9 mouse cellular contexts compared by ENCODE assay signal in the genomic region with DNA sequence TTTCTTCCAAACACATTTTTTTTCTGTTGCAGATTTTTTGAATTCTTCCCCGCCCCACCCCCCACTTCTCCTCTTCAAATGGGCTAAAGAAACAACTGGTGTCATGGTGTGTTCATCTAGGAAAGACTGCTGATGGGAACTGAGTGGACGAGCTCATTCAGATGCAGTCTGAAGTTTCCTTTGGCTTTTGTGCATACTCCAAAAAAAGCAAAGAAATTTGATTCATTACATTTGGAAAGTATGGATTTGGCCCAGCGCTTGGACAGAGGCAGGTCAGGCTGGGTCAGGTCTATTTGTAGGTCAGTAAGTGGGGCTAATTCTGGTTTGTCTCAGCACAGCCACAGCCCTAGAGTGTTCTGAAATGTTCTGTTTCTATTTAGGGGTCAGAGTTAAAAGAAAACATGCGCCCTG.
A peak's percentile ranks its signal among the peaks of the same experiment; 100 is the strongest.
DNase-seq lines count a peak whose midpoint lies in the region; ATAC-seq lines count a peak whose summit lies in the region.
"Had no signal": no experiment of that assay in that cellular context is flagged by ENCODE, and none has a peak within 500 bp of the region (broad histone marks: within the 10 kb centered on the region; RNA-seq: fewer than 3 reads in every experiment).

No protein-coding gene starts in this region.

- H3K4me2 ChIP-seq in midbrain, embryonic 15.5 days = no peak overlapping the region

- peak; percentile 20 to 51 for DNase-seq in adrenal gland, adult (ENCODE audit: inconsistent age in 2 of 2, low spot score in 1 of 2)
- no peak for DNase-seq in adrenal gland, adult 18-20 months (ENCODE audit: low spot score in 2 of 2)
- peak; percentile 8 for DNase-seq in gastrocnemius, postnatal 10 days
- peak; percentile 63 for DNase-seq in kidney, adult 11 months
- DNase-seq in lung, postnatal 14 days = peak; percentile 47
- DNase-seq in c-Kit-positive CD71-positive TER-119-positive erythroid progenitor cells, embryonic 14.5 days (ENCODE audit: low spot score) = no peak
- DNase-seq: retina, postnatal 1 day had no signal

- no peaks in the 10 kb centered on the region; the same call in 1 of the 2 replicates for H3K4me1 ChIP-seq in midbrain, embryonic 15.5 days

- H3K27me3 ChIP-seq in midbrain, embryonic 15.5 days (replicated peaks) = no peaks in the 10 kb centered on the region

- no peak overlapping the region for H3K9ac ChIP-seq in midbrain, embryonic 15.5 days

- H3K9me3 ChIP-seq in midbrain, embryonic 15.5 days = no peaks in the 10 kb centered on the region

- H3K27ac ChIP-seq in midbrain, embryonic 15.5 days = no peak overlapping the region

- ATAC-seq in midbrain, embryonic 15.5 days (replicated peaks) = no peak
- no peak for ATAC-seq in granulocyte monocyte progenitor cell, adult 5-6 weeks (replicated peaks; ENCODE audit: poor library complexity, severe bottlenecking)

- no peak overlapping the region for H3K4me3 ChIP-seq in midbrain, embryonic 15.5 days

- 68% methylated on average over 4 of the region's 4 CpGs for WGBS in midbrain, embryonic 15.5 days

- no peaks in the 10 kb centered on the region for H3K36me3 ChIP-seq in midbrain, embryonic 15.5 days (replicated peaks)

Comparison
In these comparisons a context has a peak if more than half of its experiments do, and no peak if none do; other contexts are left out.
1. DNase-seq: peak in adrenal gland, adult (2 of 2), gastrocnemius, postnatal 10 days (single experiment), kidney, adult 11 months (single experiment) and lung, postnatal 14 days (single experiment); none in adrenal gland, adult 18-20 months (0 of 2) and c-Kit-positive CD71-positive TER-119-positive erythroid progenitor cells, embryonic 14.5 days (single experiment).